In the genomic region with DNA sequence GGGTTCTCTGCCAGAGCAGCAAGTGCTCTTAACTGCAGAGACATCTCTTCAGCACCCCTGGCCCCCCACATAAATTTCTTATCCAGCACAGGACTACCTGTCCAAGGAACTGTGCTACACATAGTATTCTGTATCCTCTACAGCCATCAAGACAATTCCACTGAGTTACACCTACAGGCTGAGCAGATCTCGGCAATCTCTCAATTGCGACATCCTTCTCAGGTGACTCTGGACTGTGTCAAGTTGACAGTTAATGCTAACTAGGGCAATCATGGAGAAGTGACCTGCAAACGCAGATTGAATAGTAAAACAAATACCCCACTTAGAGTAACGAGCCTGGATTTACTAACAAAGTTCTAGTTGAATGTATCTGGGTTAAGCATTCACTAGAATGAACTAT, we compare ENCODE assay signal across 18 mouse cellular contexts.
"Had no signal": no experiment of that assay in that cellular context is flagged by ENCODE, and none has a peak within 500 bp of the region (broad histone marks: within the 10 kb centered on the region; RNA-seq: fewer than 3 reads in every experiment).

No protein-coding gene starts in this region.

- H3K9ac ChIP-seq: limb, embryonic 13.5 days; liver, embryonic 13.5 days; midbrain, embryonic 15.5 days; neural tube, embryonic 13.5 days; stomach, embryonic 15.5 days had no signal

- H3K36me3 ChIP-seq: limb, embryonic 10.5 days; limb, embryonic 13.5 days; liver, embryonic 13.5 days; midbrain, embryonic 15.5 days; neural tube, embryonic 13.5 days; stomach, embryonic 15.5 days had no signal

- H3K27me3 ChIP-seq: midbrain, embryonic 15.5 days; neural tube, embryonic 13.5 days; stomach, embryonic 15.5 days had no signal

- ATAC-seq: midbrain, embryonic 15.5 days had no signal

- H3K9me3 ChIP-seq: limb, embryonic 10.5 days; limb, embryonic 13.5 days; liver, embryonic 13.5 days; midbrain, embryonic 15.5 days; neural tube, embryonic 13.5 days; stomach, embryonic 15.5 days had no signal

- H3K4me1 ChIP-seq: megakaryocyte, embryonic 14.5 days; stomach, embryonic 15.5 days had no signal

- DNase-seq: kidney, adult 11 months; kidney, adult 9 months; kidney, postnatal 25 days; layer of hippocampus, adult 9-11 months; liver, embryonic 13.5 days; lung, adult 2 months; retina, postnatal 1 day; right cerebral cortex, postnatal 25 days; spleen, adult 18-20 months; thymus, postnatal 25 days had no signal

- H3K4me2 ChIP-seq: limb, embryonic 13.5 days; liver, embryonic 13.5 days; midbrain, embryonic 11.5 days; midbrain, embryonic 15.5 days; neural tube, embryonic 13.5 days; stomach, embryonic 15.5 days had no signal

- H3K4me3 ChIP-seq: layer of hippocampus, adult 2 months; limb, embryonic 10.5 days; limb, embryonic 13.5 days; liver, embryonic 13.5 days; megakaryocyte, embryonic 14.5 days; midbrain, embryonic 15.5 days; neural tube, embryonic 13.5 days; stomach, embryonic 15.5 days had no signal

- H3K27ac ChIP-seq: layer of hippocampus, adult 2 months; limb, embryonic 10.5 days; limb, embryonic 13.5 days; liver, embryonic 13.5 days; midbrain, embryonic 15.5 days; neural tube, embryonic 13.5 days; stomach, embryonic 15.5 days had no signal
